Mouse (Mus musculus) heart, postnatal 10 days (tissue): ENCODE measurements around the gene Dnm2. TPM values are rescaled to one million over a fixed set of nuclear protein-coding genes. Genes with fewer than 3 reads are reported as not detected.
"Not testable (repeated sequence)": the region's sequence is repeated elsewhere in the genome, so short reads cannot be mapped to it uniquely, and the experiment has no call there.

Experiments
- DNase-seq, 2 experiments: peaks; one replicate each; pipeline ENCODE4 v3.0.0; 2021
- intact Hi-C: fragments of 180-260 bp; cut with DNase I; formaldehyde crosslinking; loops from one replicate; pipeline ENCODE4 v1.15.1; 2025
- total RNA-seq, 2 experiments: library from RNA; stranded (reverse); gene quantifications; 2 replicates each; pipeline ENCODE4 v1.2.3; 2021

Dnm2 gene
- total RNA-seq, 2 experiments from 2014 or later: 90.0 to 90.6 TPM

- intact Hi-C loops: no loop called here
- no peak for DNase-seq
These were observed 72.4 kb downstream of the Dnm2 start for GRCm38 (mm10) chr9:21497050-21497542.

DNA sequence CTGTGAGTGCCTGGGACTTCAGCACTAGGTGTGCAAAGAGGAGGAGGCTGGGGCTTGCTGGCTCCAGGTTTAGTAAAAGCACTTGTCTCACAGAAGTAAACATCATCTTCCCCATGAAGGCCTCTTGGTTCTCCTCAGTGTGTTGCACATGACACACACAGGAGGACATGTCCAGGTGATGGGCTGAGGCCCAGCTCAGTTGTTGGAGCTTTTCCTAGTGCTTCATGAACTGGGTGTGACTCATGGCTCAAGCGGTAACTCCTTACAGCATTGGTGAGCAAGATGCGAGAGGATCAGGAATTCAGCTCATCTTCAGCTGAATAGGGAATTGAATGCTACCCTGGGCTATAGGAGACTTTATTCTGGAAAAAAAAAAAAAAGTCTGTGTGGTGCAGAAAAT lies 73.0 kb downstream of the Dnm2 start:
- intact Hi-C loops: no loop called here
- no peak for DNase-seq

GRCm38 (mm10) chr9:21498284-21498902 lies 73.7 kb downstream of the Dnm2 start:
- DNase-seq: no peak
- intact Hi-C loops: no loop called here

DNA sequence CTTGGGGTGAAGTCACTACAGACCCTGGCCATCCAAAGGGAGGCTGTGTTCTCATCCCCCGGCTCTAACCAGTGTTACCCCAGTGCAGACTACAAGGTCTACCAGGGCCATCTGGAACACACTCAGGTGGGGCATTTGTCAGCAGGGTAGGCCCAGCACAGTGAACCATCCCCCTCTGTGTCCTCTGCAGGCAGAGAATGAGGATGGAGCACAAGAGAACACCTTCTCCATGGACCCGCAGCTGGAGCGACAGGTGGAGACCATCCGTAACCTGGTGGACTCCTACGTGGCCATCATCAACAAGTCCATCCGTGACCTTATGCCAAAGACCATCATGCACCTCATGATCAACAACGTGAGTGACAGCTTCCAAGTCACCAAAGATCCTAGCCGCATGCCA lies 78.6 kb downstream of the Dnm2 start:
- DNase-seq: no peak
- intact Hi-C loops: no loop called here

DNA sequence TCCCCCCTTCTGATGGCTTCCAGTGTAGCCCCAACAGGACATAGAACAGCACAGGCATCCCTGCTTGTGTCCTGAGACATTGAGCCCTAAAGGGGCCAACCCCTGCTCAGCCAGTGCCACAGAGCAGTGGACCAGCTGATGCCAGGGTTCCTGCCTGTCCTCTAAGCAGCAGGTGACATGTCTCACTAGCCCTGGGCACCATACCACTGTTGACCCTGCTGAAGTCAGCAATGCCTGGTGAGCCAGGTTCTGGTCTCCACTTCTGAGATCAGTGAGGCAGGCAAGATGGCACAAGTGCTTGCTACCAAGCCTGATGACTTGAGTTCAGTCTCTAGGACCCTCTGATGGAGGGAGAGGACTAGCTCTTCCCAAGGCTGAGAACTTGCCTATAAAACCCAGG lies 81.1 kb downstream of the Dnm2 start:
- DNase-seq: no peak
- intact Hi-C loops: no loop called here

- DNase-seq: no peak
- intact Hi-C loops: no loop called here
These were observed 83.2 kb downstream of the Dnm2 start for GRCm38 (mm10) chr9:21507753-21508430.

- DNase-seq: no peak
- intact Hi-C loops: no loop called here
These were observed 84.2 kb downstream of the Dnm2 start for GRCm38 (mm10) chr9:21508871-21509404.

DNA sequence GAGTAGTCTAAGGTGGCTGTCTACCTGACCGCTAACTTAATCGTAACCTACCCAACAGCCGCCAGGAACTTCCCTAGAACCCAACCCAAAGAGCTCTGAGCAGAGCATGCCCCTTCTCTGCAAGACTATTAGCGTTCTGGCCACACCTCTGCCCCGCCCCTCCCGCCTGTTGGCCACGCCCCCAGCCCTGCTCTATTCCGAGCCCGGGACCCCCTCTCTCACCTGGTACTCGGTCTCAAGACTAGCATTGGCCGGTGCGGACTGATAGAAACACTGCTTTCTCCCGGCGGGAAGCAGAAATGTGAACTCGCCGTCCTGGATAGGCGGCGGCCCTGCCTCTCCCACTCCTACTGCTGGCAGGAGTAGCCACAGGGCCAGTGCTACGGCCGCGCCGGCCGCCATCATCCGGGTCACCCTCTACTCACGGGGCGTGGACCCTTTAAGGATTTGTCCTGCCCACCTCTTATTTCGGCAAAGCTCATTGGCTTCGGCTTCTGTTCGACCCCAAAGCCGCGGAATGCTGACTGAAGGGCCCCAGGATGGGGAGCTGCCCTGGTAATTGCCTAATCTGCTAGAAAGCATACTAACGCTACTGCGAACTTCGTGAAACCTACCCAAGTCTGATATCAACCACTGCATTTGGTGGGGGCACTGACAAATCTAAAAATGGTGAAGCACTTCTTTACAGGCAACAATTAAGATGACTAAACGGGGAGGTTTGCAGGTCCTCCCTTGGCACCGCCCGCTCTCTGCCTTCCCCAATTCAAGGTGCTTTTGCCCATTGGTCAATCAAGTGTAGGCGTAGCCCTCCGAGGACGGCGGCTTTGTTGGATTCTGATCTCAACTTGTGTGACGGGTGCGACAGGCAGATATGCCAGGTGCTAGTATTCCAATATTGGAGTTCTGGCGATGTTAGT lies 85.3 kb downstream of the Dnm2 start, which contains the start of gene Tmed1:
Tmed1 (minus strand) TSS at position 481 of the 917 bp plus-strand sequence.
- intact Hi-C loops: loop anchor here (2.0 kb wide), 1 partner anchor 35 kb away; no protein-coding TSS in a partner anchor
- DNase-seq: peak; percentile 96 to 97

GRCm38 (mm10) chr9:21510689-21511015 lies 85.9 kb downstream of the Dnm2 start:
- intact Hi-C loops: loop anchor here (2.0 kb wide), 1 partner anchor 34 kb away; no protein-coding TSS in a partner anchor
- no peak for DNase-seq

GRCm38 (mm10) chr9:21511052-21511451 lies 86.3 kb downstream of the Dnm2 start:
- intact Hi-C loops: loop anchor here (2.0 kb wide), 1 partner anchor 34 kb away; no protein-coding TSS in a partner anchor
- DNase-seq: no peak

- intact Hi-C loops: no loop called here
These were observed 88.8 kb downstream of the Dnm2 start for GRCm38 (mm10) chr9:21513466-21513865.

DNA sequence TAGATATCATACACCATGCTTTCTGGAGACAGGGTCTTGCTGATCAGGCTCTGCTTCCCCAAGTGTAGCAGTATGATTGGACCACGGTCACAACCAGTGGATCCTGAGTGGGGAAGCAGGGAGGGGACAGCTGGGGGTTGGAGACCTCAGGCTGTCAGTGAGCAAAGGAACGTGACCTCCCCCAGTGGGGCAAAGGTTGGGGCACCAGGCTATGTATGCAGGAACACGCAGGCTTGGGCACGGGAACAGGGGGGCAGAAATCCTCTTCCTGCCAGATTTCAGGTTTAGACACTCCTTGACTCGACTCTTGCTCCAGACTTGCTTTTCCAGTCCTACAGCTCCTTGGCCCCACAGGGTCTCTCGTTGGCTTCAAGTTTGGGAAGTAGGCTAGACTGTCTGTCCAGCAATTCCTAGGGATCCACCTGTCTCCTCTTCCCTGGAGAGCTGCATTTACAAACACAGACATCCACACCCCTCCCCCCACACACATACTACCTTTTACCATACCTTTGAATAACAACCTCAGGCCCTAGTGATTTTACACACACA lies 93.3 kb downstream of the Dnm2 start:
- intact Hi-C loops: no loop called here

More at GRCm38 (mm10) chr9:21513466-21513865, 88.8 kb downstream of the Dnm2 start:
- no peak for DNase-seq

DNA sequence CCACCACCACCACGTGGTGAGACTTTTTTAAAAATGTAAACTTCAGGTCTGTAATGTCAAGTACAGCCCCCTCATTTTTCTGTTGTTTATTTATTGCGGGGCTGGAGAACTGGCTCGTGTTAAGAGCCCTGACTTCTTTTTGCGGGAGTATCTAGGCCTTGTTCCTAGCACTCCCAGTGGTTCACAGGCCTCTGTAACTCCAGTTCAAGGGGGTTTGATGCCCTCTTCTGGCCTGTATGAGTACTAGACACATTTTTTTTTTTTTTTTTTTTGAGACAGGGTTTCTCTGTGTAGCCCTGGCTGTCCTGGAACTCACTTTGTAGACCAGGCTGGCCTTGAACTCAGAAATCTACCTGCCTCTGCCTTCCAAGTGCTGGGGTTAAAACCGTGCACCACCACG lies 94.0 kb downstream of the Dnm2 start:
- DNase-seq, intact Hi-C loops: not testable (repeated sequence)

More for the DNA sequence above, 93.3 kb downstream of the Dnm2 start:
- DNase-seq: no peak

- no peak for DNase-seq
- intact Hi-C loops: no loop called here
These were observed 100.6 kb downstream of the Dnm2 start for GRCm38 (mm10) chr9:21525142-21525936.

DNA sequence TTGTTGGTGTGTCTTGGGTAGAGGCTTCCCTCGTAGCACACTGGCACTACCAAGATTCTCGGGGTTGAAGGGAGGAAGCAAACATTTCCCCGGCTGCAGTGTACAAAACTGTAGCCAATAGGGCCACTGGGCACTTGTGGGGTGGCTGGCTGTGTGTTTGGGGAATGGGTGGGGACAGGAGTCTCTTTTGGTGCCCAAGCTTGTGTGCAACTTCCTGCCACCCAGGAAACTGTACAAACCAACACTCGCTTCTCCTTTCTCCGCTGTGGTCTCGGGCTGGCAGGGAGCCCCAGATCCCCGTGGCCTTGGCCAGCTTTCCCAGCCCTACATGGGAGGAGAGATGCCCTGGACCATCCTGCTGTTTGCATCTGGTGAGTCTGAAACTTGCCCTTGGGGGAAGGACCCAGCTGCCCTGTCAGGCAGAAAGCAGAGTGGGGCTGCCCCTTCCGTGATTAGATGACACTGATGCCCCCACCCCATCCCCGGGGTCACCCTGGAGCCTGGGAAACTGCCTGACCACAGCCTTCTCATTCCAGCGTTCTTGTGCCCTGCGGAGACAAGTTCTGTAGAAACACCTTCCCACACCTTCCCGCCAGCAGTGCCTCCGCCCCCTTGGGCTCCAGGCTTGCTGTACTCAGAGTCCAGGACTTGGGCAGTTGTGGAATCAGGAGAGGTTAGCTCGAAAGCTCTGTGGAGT lies 101.4 kb downstream of the Dnm2 start, which contains the start of gene AB124611:
AB124611 (plus strand) TSS at position 240 of the 697 bp plus-strand sequence.
- DNase-seq: peak in 1 of 2 experiments; percentile 40
- intact Hi-C loops: no loop called here

DNA sequence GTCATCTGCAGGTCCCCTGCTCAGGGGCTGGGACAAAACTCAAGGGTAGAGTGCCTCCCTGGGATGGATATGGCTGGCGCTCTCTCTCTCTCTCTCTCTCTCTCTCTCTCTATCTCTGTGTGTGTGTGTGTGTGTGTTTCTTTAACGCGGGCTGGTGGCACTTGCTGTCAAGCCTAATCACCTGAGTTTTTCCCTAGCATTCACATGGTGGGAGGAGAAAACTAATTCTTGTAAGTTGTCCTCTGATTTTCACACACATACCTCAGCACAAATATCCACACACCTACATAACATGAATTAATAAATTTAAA lies 101.9 kb downstream of the Dnm2 start:
- no peak for DNase-seq
- intact Hi-C loops: no loop called here

GRCm38 (mm10) chr9:21527100-21527801 lies 102.5 kb downstream of the Dnm2 start:
- DNase-seq: no peak
- intact Hi-C loops: no loop called here

DNA sequence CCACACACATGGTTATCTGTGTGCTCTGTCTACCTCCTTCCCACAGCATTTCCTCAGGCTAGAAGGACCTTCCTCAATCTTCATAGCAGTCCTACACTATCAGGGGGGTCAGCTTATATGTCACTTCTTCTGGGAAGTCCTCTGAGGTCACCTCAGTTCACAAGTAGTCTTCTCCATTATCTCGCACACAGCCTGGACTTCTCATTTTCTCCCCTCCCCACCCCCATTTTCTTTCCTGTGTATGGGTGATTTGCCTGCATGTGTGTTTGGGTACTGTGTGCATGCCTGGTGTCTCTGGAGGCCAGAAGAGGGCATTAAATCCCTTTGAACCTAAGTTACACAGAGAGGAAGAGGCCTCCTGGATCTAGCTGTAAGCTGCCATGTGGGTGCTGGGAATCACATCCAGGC lies 103.2 kb downstream of the Dnm2 start:
- intact Hi-C loops: no loop called here
- no peak for DNase-seq
